Mouse (Mus musculus) lung, postnatal 25 days (tissue): Measurements from ENCODE around the gene Pex26.

Source experiments
- DNase-seq: peaks from one replicate; pipeline ENCODE4 v3.0.0; 2022; ENCODE audit warnings: low spot score

The Pex26 gene

DNA sequence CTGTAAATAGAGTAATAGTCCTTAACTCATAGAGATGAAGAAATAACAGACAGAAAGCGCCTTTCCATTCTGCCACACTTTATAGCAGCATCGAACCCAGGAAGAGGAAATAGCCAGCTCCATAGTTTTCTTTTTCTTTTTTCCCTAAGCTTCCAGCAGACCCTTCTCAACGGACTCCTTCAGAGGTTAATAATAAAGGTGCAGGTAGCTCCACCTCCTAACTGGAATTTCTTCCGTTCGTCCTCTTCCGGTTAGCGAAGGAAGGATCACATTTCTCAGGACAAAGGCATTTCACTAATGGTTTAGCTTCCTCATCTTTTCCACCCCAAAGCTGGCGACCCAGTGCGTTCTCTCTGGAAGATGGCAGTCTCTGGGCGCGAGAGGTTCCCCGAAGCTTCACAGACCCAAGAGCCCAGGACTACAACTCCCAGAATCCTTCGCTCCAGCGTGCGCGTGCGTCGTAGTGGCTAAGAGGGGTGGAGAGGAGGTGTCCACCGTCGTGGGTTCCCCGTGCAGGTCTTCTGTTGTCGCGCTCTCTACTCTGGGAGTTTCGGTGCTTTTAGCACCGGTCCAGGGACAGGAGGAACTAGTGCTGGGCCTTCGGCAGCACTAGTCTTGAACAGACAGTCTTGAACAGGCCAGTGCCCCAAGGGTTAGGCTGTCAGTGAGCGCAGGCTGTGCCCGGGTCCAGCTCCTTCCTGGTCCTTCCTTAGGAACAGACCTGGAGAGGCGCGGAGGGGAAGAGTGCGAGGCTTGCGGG, at the start of gene Pex26:
Gene Pex26, plus strand, starts transcription at position 254 of the 760 bp plus-strand sequence.
- peak; percentile 93 for DNase-seq

DNA sequence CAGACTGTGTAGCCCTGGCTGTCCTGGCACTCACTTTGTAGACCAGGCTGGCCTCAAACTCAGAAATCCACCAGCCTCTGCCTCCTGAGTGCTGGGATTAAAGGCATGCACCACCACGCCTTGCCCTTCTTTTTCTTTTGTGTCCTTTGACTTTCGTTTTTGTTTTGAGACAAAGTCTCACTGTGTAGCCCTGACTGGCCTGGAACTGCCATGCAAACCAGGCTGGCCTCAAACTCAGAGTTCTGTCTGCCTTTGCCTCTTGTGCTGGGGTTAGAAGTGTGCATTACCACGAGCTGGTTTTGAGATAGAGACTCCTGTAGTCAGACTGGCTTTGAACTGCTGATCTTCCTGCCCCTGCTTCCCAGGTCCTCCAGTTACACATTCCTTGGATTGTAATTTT, 49.2 kb upstream of the Pex26 start:
- DNase-seq = no peak

GRCm38 (mm10) chr6:121134884-121135283, 48.6 kb upstream of the Pex26 start:
- DNase-seq = no peak

DNA sequence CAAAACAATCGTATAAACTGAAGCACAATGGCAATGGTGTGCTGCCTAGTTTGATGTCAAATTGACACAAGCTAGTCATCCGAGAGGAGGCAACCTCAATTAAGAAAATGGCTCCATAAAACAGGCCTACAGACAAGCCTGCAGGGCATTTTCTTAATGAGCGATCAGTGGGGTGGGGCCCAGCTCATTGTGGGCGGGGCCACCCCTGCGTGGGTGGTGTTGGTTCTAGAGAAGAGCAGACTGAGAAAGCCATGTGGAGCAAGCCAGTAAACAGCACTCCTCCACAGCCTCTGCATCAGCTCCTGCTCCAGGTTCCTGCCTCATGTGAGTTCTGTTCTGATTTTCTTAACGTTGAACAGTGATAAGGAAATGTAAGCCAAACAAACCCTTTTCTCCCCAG, 46.2 kb upstream of the Pex26 start:
- no peak for DNase-seq

- DNase-seq = no peak
Measured at GRCm38 (mm10) chr6:121138338-121139040, 45.0 kb upstream of the Pex26 start.

GRCm38 (mm10) chr6:121139271-121139670, 44.2 kb upstream of the Pex26 start:
- DNase-seq = no peak

DNA sequence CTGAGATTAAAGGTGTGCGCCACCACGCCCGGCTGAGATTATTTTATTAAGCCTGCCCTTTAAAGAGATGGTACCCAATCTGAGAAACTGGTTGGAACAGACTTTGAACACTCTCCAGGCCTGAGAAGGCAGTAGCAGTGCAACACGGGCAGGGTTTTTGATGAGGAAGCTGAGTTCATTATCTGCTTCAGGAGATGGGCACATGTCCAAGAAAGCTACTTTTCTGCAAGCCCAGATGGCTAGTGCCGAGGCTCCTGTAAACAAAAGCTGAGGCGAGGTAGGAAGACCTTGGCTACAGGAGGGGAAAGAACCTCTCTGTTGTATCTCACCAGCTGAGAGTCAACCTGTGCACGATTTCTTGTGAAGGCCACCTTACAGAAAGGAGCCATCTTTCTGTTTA, 41.2 kb upstream of the Pex26 start:
- no peak for DNase-seq

- peak; percentile 56 for DNase-seq
Measured at GRCm38 (mm10) chr6:121143439-121143838, 40.0 kb upstream of the Pex26 start.

- DNase-seq = peak; percentile 25
Measured at GRCm38 (mm10) chr6:121144066-121144465, 39.4 kb upstream of the Pex26 start.

DNA sequence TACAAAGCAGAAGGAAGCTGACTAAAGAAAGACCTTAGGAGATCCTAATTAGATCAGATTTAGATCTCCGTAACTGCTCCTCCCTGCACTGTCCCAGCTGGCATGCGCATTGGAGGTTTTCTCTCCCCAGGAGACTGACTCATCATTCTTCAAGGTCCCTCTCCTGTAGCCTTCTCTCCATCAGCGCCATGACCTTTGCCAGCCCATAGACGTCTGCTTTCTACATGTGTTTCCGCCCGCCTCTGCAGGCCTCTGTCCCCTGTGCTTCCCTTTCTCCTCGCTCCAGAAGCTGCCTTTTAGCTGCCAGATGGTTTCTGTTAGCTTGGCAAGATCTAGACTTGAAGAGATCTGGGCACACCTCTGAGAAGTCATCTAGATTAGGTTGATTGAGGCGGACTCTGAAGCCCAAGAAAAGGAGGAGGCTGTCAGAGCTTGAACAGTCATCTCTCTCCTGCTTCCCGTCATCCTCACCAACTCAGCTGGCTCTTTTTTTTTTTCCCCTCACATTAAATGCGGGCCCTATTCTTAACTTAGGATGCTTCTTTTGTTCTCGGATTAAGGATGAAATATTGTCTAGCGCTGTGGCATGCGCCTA, 38.4 kb upstream of the Pex26 start:
- DNase-seq = no peak

DNA sequence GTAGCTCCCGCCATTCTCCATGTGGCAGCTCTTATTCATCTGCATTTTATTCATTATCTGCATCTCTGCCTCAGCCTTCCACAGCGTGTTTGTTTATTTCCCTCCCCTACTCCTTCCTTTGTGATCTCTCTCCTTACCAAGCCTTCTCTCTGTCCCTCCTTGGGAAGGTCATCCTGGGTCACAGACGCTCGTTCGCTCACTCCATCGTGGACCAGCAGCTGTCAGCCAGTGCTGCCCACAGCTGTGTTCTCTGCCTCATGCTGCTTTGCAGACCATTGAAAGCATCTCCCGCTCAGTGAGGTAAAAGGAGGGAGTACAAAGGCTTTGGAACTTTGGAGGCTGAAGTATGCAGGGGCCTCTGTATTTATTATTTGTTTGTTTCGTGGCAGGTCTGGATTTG, 37.6 kb upstream of the Pex26 start:
- no peak for DNase-seq

DNA sequence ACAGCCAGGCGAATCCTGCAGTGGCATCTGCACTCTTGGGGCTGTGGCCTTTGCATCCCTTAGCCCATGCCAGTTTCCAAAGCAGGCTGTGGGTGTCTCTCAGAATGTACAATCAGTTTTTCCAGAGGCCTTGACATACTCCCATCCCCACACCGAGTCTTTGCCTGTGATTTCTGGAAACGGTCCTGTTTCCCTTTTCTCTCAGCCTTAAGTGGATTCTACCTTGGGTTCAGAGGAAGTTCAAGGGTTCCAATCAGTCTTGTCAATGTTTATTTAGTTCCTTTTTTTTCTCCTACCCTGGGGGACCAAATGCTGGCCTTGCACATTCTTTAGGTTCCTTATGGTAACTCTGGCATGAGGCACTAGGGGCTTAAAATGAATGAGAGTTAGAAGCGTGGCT, 36.7 kb upstream of the Pex26 start:
- DNase-seq = peak; percentile 29

- DNase-seq = peak; percentile 37
Measured at GRCm38 (mm10) chr6:121148360-121148759, 35.1 kb upstream of the Pex26 start.

DNA sequence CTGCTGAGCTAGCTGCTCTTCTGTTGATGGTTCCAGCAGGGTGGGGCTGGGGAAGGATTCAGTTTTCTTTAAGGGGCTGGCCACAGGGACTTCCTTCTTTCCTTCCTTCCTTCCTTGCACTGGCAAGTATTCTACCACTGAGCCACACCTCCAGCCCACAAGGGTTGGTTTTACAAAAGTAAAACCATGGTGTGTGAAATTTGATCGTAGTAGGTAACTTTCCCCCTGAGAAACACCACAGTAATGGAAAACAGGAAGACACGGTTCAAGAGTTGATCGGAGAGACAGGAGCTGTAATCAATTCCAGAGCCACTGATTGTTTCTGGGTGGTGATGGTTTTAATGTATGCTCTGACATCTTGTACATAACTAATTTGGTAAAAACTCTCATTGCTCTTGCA, 34.0 kb upstream of the Pex26 start:
- DNase-seq = no peak

DNA sequence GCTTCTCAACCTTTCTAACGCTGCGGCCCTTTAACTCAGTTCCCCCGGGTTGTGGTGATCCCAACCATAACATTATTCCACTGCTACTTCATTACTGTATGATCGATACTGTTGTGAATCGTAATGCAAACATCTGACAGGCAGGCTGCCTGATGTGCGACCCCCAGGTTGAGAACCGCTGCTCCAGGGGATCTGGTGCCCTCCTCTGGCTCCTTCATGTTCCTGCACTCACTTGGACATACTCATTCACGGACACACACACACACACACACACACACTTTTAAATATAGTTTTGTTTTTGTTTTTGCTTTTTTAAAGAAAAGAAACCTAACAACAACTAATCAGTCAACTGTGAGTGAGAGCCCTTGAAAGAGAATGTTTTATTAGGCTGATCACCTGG, 33.3 kb upstream of the Pex26 start:
- DNase-seq = no peak

DNA sequence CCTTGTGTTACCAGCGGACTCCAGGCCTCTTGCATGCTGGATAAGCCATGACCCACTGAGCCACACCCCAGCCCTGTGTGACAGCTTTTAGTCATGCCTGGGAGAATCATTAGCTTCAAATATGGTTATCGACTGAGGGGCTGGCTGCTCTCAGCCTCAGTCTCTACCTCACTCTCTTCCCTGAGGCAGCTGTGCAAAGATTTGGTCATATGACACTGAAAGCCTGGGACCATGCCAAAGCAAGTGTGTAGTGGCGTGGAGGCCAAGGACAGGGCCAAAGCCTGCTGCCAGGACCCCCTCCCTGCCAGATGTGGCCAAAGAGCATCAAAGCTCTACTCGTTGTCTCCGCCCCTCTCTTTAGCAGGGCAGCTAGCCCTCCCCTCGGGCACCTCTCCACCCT, 31.7 kb upstream of the Pex26 start:
- DNase-seq = peak; percentile 37

DNA sequence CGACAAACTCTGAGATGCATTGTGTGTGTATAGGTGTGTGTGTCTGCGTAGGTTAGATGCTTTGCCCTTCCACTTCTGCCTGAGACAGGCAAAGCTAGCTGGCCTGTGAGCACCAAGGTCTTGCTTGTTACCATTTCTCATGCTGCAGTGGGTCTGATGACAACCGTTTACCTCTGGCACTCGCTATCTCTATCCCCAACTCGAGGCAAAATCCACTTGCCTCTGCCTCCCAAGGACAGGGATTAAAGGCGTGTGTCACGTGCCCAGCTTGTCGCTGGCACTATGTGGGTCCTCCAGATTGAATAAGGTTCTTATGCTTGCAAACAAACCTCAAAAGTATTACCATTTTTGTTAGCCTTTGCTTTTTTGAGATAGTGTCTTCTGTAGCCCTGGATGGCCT, 30.3 kb upstream of the Pex26 start:
- DNase-seq = no peak

- no peak for DNase-seq
Measured at GRCm38 (mm10) chr6:121154451-121155300, 28.8 kb upstream of the Pex26 start.

GRCm38 (mm10) chr6:121156030-121156429, 27.4 kb upstream of the Pex26 start:
- DNase-seq = no peak

- DNase-seq = no peak
Measured at GRCm38 (mm10) chr6:121159616-121160015, 23.9 kb upstream of the Pex26 start.

GRCm38 (mm10) chr6:121160126-121160525, 23.3 kb upstream of the Pex26 start:
- DNase-seq = no peak

- peak; percentile 35 for DNase-seq
Measured at GRCm38 (mm10) chr6:121162616-121163015, 20.9 kb upstream of the Pex26 start.
